Mouse (Mus musculus) ES-E14 (cell line): ENCODE measurements at regions not wholly inside any gene's neighbourhood (a gene's known extent, or its start where the extent isn't known, plus 50 kb on each side); places are given as distances from the start of the nearest gene placed in this dataset.

ENCODE experiments used
- DNase-seq: peaks from one replicate; pipeline ENCODE4 v3.0.0-alpha.2; 2013; ENCODE audit warnings: low read depth, low spot score
- H3K27ac ChIP-seq: 2 replicates; pipeline ENCODE4 v1.5.1; 2012; ENCODE audit warnings: low read depth, mild to moderate bottlenecking, low read length, moderate library complexity, mixed read lengths; ENCODE audit not compliant: poor library complexity, insufficient read depth, severe bottlenecking
- H3K36me3 ChIP-seq: 2 replicates; pipeline ENCODE4 v1.6.1; 2012; ENCODE audit warnings: mild to moderate bottlenecking, low read length, moderate library complexity, mixed read lengths; ENCODE audit not compliant: control insufficient read depth, poor library complexity, insufficient read depth, severe bottlenecking
- H3K4me1 ChIP-seq, 2 experiments: fragments of 150-350 bp in 1 of 2; sonication (generic) in 1 of 2; 2 replicates each; pipeline ENCODE4 v1.6.1; 2012; ENCODE audit warnings: low read length in 2 of 2, mild to moderate bottlenecking in 1 of 2, mixed read lengths in 1 of 2; ENCODE audit not compliant: control insufficient read depth in 2 of 2, insufficient read depth in 2 of 2, poor library complexity in 1 of 2
- H3K4me3 ChIP-seq, 2 experiments: fragments of 150-350 bp in 1 of 2; sonication (generic) in 1 of 2; 2 replicates each; pipeline ENCODE4 v1.5.1; 2012; ENCODE audit warnings: low read length in 2 of 2, low read depth in 1 of 2, mild to moderate bottlenecking in 1 of 2, mixed read lengths in 1 of 2; ENCODE audit not compliant: insufficient read depth in 1 of 2, poor library complexity in 1 of 2, severe bottlenecking in 1 of 2
- H3K9ac ChIP-seq: 2 replicates; pipeline ENCODE4 v1.6.1; 2012; ENCODE audit warnings: low read depth, mild to moderate bottlenecking, low read length, mixed read lengths; ENCODE audit not compliant: poor library complexity, insufficient read depth, severe bottlenecking
- H3K9me3 ChIP-seq: fragments of 150-350 bp; sonication (generic); 2 replicates; pipeline ENCODE4 v1.6.1; 2012; ENCODE audit warnings: low read depth, mild to moderate bottlenecking, low read length; ENCODE audit not compliant: control insufficient read depth, insufficient read depth
- CHD2 ChIP-seq: IDR thresholded peaks from 2 replicates; pipeline ENCODE4 v1.6.1; 2014; ENCODE audit warnings: mild to moderate bottlenecking, low read depth, low read length, inconsistent platforms
- HCFC1 ChIP-seq: IDR thresholded peaks from 2 replicates; pipeline ENCODE4 v1.6.1; 2012; ENCODE audit warnings: low read length, inconsistent platforms, borderline replicate concordance; ENCODE audit not compliant: insufficient read depth
- MAFK ChIP-seq: IDR thresholded peaks from 2 replicates; pipeline ENCODE4 v1.6.1; 2014; ENCODE audit warnings: mild to moderate bottlenecking, low read depth, low read length, inconsistent platforms; ENCODE audit not compliant: insufficient read depth
- ZC3H11A ChIP-seq: IDR thresholded peaks from 2 replicates; pipeline ENCODE4 v1.6.1; 2012; ENCODE audit warnings: low read depth, mild to moderate bottlenecking, inconsistent platforms, low read length, borderline replicate concordance
- ZNF384 ChIP-seq: IDR thresholded peaks from 2 replicates; pipeline ENCODE4 v1.6.1; 2012; ENCODE audit warnings: low read depth, low read length, inconsistent platforms
- in situ Hi-C, 2 experiments: fragments of 600-800 bp; cut with MboI; formaldehyde crosslinking; loops; one replicate each; pipeline ENCODE4 v1.15.1; 2025; ENCODE audit warnings: low sequenced_read_pairs in 2 of 2, inconsistent platforms in 1 of 2; ENCODE audit not compliant: unreplicated experiment in 2 of 2

- in situ Hi-C loops = no loop called here
- no peak for DNase-seq
- TF ChIP-seq HCFC1 = no peak
- TF ChIP-seq ZC3H11A = no peak
- TF ChIP-seq ZNF384 = no peak
- no peak for TF ChIP-seq CHD2
- TF ChIP-seq MAFK = no peak
- no peak overlapping the region for H3K9ac ChIP-seq
- no peak overlapping the region for H3K27ac ChIP-seq
- H3K9me3 ChIP-seq = no peaks in the 10 kb centered on the region
- H3K4me1 ChIP-seq = no peaks in the 10 kb centered on the region
- H3K36me3 ChIP-seq = no peaks in the 10 kb centered on the region
- no peak overlapping the region for H3K4me3 ChIP-seq
Observed at GRCm38 (mm10) chr13:6751149-6751548, 102.6 kb upstream of the Pfkp start.

- H3K27ac ChIP-seq = no peak overlapping the region
- no peak overlapping the region for H3K4me3 ChIP-seq
- no peak overlapping the region for H3K9ac ChIP-seq
- H3K9me3 ChIP-seq = no peaks in the 10 kb centered on the region
- in situ Hi-C loops = no loop called here
- no peaks in the 10 kb centered on the region for H3K36me3 ChIP-seq
- TF ChIP-seq MAFK (no peak), HCFC1 (no peak), CHD2 (no peak), ZNF384 (no peak), ZC3H11A (no peak)
- DNase-seq = no peak
- H3K4me1 ChIP-seq = no peaks in the 10 kb centered on the region
Observed at GRCm38 (mm10) chr13:6741916-6742315, 93.3 kb upstream of the Pfkp start.

- TF ChIP-seq MAFK (no peak), ZNF384 (peak; percentile 87)
- Histone ChIP-seq H3K9ac (no peak overlapping the region), H3K4me3 (no peak overlapping the region), H3K27ac (no peak overlapping the region), H3K4me1 (no peaks in the 10 kb centered on the region), H3K9me3 (no peaks in the 10 kb centered on the region), H3K36me3 (no peaks in the 10 kb centered on the region)
- DNase-seq = no peak
- in situ Hi-C loops = no loop called here
Observed at GRCm38 (mm10) chr13:6736984-6737566, 88.5 kb upstream of the Pfkp start.
